Mouse (Mus musculus): ENCODE data around the gene Mob1a.

Mob1a gene

GRCm38 (mm10) chr6:83325525-83326393 lies at the start of gene Mob1a, which contains the start of gene Mthfd2:
TSS of gene Mob1a (plus strand) at chr6:83326016.
TSS of gene Mthfd2 (minus strand) at chr6:83325908.
- DNase-seq (ENCODE audit: low read depth, low spot score) = peak; percentile 97

- no peak for DNase-seq (ENCODE audit: low read depth, low spot score)
Measured at GRCm38 (mm10) chr6:83277151-83277550, 48.7 kb upstream of the Mob1a start.

GRCm38 (mm10) chr6:83278881-83279280 lies 46.9 kb upstream of the Mob1a start:
- peak; percentile 69 for DNase-seq (ENCODE audit: low read depth, low spot score)

- DNase-seq (ENCODE audit: low read depth, low spot score) = peak; percentile 48
Measured at GRCm38 (mm10) chr6:83280256-83280955, 45.4 kb upstream of the Mob1a start.

GRCm38 (mm10) chr6:83300447-83301229 lies 25.2 kb upstream of the Mob1a start:
- DNase-seq (ENCODE audit: low read depth, low spot score) = no peak

- no peak for DNase-seq (ENCODE audit: low read depth, low spot score)
Measured at GRCm38 (mm10) chr6:83301294-83301693, 24.5 kb upstream of the Mob1a start.

- no peak for DNase-seq (ENCODE audit: low read depth, low spot score)
Measured at GRCm38 (mm10) chr6:83302264-83302663, 23.6 kb upstream of the Mob1a start.

GRCm38 (mm10) chr6:83309017-83309416 lies 16.8 kb upstream of the Mob1a start:
- peak; percentile 61 for DNase-seq (ENCODE audit: low read depth, low spot score)

- no peak for DNase-seq (ENCODE audit: low read depth, low spot score)
Measured at GRCm38 (mm10) chr6:83311206-83311605, 14.6 kb upstream of the Mob1a start.

GRCm38 (mm10) chr6:83312021-83312420 lies 13.8 kb upstream of the Mob1a start:
- DNase-seq (ENCODE audit: low read depth, low spot score) = peak; percentile 41

GRCm38 (mm10) chr6:83312514-83312913 lies 13.3 kb upstream of the Mob1a start:
- peak; percentile 76 for DNase-seq (ENCODE audit: low read depth, low spot score)

GRCm38 (mm10) chr6:83315293-83315692 lies 10.5 kb upstream of the Mob1a start:
- DNase-seq (ENCODE audit: low read depth, low spot score) = no peak

- peak; percentile 19 for DNase-seq (ENCODE audit: low read depth, low spot score)
Measured at GRCm38 (mm10) chr6:83316022-83316421, 9.8 kb upstream of the Mob1a start.

GRCm38 (mm10) chr6:83317108-83317741 lies 8.6 kb upstream of the Mob1a start:
- peak; percentile 94 for DNase-seq (ENCODE audit: low read depth, low spot score)

GRCm38 (mm10) chr6:83321927-83322326 lies 3.9 kb upstream of the Mob1a start:
- peak; percentile 18 for DNase-seq (ENCODE audit: low read depth, low spot score)

GRCm38 (mm10) chr6:83322794-83323193 lies 3.0 kb upstream of the Mob1a start:
- no peak for DNase-seq (ENCODE audit: low read depth, low spot score)

- no peak for DNase-seq (ENCODE audit: low read depth, low spot score)
Measured at GRCm38 (mm10) chr6:83323652-83324419, 2.0 kb upstream of the Mob1a start.

- DNase-seq (ENCODE audit: low read depth, low spot score) = no peak
Measured at GRCm38 (mm10) chr6:83326394-83326736, 549 bp downstream of the Mob1a start.

GRCm38 (mm10) chr6:83326761-83327160 lies 945 bp downstream of the Mob1a start:
- DNase-seq (ENCODE audit: low read depth, low spot score) = no peak

GRCm38 (mm10) chr6:83327591-83328190 lies 1.9 kb downstream of the Mob1a start:
- DNase-seq (ENCODE audit: low read depth, low spot score) = peak; percentile 22

Data from CD4-positive, CD25-positive, alpha-beta regulatory T cell, adult 2 months (primary cell).